Mouse (Mus musculus): ENCODE data around the gene Apoe. TPM values are rescaled to one million over a fixed set of nuclear protein-coding genes. Genes with fewer than 3 reads are reported as not detected.

Apoe gene
- polyA plus RNA-seq, 1 experiment from 2014 or later = 385 TPM

DNA sequence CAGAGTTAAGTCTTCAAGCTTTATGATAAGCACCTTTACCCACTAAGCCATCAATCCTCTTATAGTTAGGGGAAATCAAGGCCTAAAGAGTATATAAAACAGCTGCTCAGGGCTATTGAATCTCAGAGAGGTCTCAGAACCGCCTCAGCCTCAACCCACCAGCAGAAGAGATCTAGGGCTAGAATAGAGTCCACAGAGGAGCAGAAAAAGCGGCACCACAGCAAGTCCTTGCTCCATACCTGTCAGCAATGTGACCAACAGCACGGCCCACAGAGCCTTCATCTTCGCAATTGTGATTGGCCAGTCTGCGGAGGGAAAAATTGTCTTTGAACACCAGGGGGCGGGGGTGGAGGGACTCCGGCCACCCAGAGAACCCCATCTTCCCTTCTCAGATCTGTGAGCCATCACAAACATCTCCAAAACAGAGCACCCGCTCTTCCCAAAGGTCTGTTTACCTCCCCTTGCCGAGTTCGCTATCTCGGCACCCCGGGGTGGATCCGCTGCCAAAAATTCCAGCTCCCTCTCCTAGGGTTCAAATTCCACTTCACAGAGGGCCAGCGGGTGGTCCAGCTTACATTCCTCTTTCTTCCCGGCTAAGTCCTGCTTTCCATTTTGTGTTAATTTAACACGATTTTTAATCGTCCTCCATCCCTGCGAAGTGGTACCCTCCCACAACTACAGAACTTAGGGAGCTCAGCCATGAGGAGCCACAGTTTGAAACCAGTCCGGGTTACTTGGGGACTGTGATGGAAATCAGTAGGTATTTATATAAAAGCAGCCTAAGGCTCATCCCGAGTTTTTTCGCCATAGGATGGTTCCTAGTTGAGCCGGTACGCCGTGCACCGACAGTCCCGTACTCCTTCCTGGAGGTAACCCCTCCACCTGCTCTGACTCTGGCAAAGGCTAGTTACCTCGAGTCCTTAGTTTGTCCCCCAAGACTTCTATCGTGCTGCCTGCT lies 760 bp downstream of the Apoe start:
- Histone ChIP-seq H3K27ac (0 out of 2 replicates have a peak overlapping the region, but pooled peaks have one; percentile 20), H3K4me1 (peaks cover 18% of the 10 kb centered on the region), H3K4me2 (peak overlapping the region; percentile 50), H3K4me3 (peak overlapping the region; percentile 27), H3K27me3 (replicated peaks) (no peaks in the 10 kb centered on the region), H3K9me3 (no peaks in the 10 kb centered on the region), H3K36me3 (replicated peaks) (peaks cover 8% of the 10 kb centered on the region; the same call in 1 of the 2 replicates), H3K9ac (peak overlapping the region; percentile 30)
- WGBS = 2% methylated on average over 28 of the region's 28 CpGs
- ATAC-seq (replicated peaks) = no peak

DNA sequence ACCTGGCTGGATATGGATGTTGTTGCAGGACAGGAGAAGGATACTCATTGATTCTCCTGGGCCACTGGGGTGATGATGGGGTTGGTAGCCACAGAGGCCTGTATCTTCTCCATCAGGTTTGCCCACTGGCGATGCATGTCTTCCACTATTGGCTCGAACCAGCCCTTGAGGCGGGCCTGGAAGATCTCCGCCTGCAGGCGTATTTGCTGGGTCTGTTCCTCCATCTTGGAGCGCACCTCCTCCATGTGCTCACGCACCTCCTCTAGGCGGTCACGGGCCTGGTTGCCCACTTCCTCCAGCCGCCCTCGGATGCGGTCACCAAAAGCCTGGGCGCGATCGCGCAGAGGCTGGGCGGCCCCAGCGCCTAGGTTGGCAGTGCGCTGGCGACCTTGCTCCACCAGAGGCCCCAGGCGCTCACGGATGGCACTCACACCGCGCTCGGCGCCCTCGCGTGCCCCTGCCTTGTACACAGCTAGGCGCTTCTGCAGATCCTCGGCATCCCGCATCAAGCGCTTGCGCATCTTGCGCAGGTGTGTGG lies 2.6 kb downstream of the Apoe start:
- Histone ChIP-seq H3K4me3 (no peak overlapping the region), H3K9ac (no peak overlapping the region), H3K27me3 (replicated peaks) (no peaks in the 10 kb centered on the region), H3K9me3 (no peaks in the 10 kb centered on the region), H3K4me2 (no peak overlapping the region), H3K4me1 (peaks cover 18% of the 10 kb centered on the region), H3K36me3 (replicated peaks) (no peaks in the 10 kb centered on the region), H3K27ac (no peak overlapping the region)
- ATAC-seq (replicated peaks) = no peak
- WGBS = 97% methylated on average over 33 of the region's 34 CpGs

DNA sequence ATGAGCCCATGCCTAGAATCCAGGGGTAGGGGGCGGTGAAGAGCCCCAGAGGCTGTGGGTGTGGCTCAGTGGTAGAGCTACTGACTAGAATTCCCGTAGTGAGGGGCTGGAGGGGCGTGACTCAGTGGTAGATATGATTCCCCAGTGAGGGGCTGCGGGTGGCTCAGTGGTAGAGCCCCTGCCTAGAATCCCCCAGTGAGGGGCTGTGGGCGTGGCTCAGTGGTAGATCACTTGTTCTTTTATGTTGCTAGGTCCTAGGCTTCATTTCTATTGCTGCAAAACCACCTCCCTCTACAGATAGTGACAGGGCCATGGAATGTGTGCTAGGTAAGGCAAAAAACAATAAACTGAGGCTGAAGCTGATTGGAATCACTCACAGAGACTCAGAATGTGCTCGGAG lies 3.1 kb downstream of the Apoe start:
- Histone ChIP-seq H3K27me3 (replicated peaks) (no peaks in the 10 kb centered on the region), H3K9me3 (no peaks in the 10 kb centered on the region), H3K4me3 (no peak overlapping the region), H3K4me1 (peaks cover 18% of the 10 kb centered on the region), H3K4me2 (no peak overlapping the region), H3K9ac (no peak overlapping the region), H3K27ac (no peak overlapping the region), H3K36me3 (replicated peaks) (no peaks in the 10 kb centered on the region)
- no peak for ATAC-seq (replicated peaks)
- 88% methylated on average over 6 of the region's 6 CpGs for WGBS

DNA sequence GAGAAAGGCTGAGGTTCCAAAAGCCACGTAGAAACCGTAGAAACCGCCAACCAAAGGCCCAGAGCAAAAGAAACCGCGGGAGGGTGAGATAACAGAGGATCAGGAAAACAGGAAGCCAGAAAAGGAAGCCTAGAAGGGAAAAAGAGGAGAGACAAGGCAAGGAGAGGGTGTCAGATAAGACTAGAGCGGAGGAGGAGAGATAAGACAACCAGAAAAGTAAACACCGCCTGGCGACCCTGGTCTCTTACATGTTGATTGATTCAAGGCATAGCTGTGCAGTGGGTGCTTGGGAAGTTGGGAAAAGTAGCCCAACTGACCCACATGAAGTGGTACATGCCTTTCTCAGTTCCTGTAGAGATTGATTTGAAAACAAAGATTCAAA lies 3.8 kb downstream of the Apoe start:
- ATAC-seq (replicated peaks) = no peak
- no peak overlapping the region for H3K27ac ChIP-seq
- WGBS = 65% methylated on average over 8 of the region's 8 CpGs

DNA sequence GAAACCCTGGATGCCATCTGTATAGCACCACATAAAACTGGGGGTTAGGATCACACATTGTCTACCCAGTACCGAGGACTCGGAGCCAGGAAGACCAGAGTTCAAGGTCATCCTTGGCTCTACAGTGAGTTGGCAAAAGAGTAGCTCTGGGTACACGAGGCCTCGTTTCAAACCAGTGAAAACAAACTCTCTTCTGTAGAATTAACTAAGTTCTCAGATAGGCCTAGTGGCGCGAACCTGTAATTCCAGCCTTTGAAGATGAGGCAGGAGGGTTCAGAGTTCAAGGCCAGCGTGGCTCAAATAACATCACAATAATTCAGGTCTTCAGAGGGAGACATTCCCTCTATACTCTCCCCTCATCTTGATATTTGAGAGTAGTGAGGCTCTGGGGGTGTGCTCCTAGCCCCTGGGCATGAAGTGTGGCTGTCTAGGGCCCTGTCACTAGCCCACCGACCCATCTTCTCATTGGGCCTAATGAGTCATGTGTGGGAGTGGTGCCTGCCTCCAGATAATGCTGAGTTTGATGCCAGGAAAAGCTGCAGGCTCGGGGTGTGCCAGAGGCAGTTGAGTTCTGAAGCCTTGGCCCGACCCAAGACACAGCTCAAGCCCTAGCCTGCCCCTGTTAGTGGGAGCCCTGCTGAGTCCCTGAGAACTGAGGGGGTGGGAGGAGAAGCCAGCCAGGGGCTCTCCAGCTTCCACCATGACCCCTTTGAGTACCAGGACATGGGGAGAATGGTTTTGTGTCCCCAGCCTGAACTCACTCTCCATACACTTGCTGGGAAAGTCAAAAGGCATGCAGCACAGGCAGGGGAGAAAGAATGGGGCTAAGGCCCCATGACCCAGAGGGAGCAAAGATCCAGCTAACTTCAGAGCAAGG lies 4.4 kb downstream of the Apoe start:
- 90% methylated on average over 10 of the region's 10 CpGs for WGBS
- Histone ChIP-seq H3K27ac (no peak overlapping the region), H3K9ac (no peak overlapping the region), H3K4me1 (peaks cover 17% of the 10 kb centered on the region), H3K9me3 (no peaks in the 10 kb centered on the region), H3K4me2 (no peak overlapping the region), H3K4me3 (no peak overlapping the region), H3K27me3 (replicated peaks) (no peaks in the 10 kb centered on the region), H3K36me3 (replicated peaks) (no peaks in the 10 kb centered on the region)
- no peak for ATAC-seq (replicated peaks)

More for the DNA sequence above, 3.8 kb downstream of the Apoe start:
- H3K4me1 ChIP-seq = peaks cover 18% of the 10 kb centered on the region
- no peaks in the 10 kb centered on the region for H3K36me3 ChIP-seq (replicated peaks)
- H3K4me3 ChIP-seq = no peak overlapping the region
- H3K9ac ChIP-seq = no peak overlapping the region
- no peaks in the 10 kb centered on the region for H3K9me3 ChIP-seq
- H3K4me2 ChIP-seq = no peak overlapping the region
- no peaks in the 10 kb centered on the region for H3K27me3 ChIP-seq (replicated peaks)

DNA sequence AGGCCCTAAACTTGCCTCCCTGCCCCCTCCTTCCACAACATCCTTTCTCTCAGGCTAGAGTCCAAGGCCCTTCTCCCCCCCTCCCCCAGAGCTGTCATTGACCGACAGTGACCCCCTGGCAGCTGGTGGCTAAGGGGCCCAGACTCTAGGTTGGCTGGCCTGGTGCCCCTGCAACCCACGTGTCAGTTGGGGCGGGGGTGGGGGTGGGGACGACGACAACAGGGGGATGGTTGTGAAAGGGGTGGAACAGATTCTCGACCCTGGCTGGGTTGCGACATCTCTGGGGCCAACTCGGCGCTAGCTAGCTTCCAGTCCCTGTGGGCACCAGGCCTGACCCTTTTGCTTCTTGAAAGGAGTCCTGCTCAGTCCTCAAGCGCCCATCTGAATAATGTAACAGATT lies 5.6 kb downstream of the Apoe start:
- WGBS = 29% methylated on average over 10 of the region's 10 CpGs
- Histone ChIP-seq H3K36me3 (replicated peaks) (no peaks in the 10 kb centered on the region), H3K4me2 (no peak overlapping the region), H3K27ac (no peak overlapping the region), H3K4me1 (peaks cover 5% of the 10 kb centered on the region), H3K4me3 (no peak overlapping the region), H3K27me3 (replicated peaks) (no peaks in the 10 kb centered on the region), H3K9ac (no peak overlapping the region), H3K9me3 (no peaks in the 10 kb centered on the region)
- ATAC-seq (replicated peaks) = no peak

DNA sequence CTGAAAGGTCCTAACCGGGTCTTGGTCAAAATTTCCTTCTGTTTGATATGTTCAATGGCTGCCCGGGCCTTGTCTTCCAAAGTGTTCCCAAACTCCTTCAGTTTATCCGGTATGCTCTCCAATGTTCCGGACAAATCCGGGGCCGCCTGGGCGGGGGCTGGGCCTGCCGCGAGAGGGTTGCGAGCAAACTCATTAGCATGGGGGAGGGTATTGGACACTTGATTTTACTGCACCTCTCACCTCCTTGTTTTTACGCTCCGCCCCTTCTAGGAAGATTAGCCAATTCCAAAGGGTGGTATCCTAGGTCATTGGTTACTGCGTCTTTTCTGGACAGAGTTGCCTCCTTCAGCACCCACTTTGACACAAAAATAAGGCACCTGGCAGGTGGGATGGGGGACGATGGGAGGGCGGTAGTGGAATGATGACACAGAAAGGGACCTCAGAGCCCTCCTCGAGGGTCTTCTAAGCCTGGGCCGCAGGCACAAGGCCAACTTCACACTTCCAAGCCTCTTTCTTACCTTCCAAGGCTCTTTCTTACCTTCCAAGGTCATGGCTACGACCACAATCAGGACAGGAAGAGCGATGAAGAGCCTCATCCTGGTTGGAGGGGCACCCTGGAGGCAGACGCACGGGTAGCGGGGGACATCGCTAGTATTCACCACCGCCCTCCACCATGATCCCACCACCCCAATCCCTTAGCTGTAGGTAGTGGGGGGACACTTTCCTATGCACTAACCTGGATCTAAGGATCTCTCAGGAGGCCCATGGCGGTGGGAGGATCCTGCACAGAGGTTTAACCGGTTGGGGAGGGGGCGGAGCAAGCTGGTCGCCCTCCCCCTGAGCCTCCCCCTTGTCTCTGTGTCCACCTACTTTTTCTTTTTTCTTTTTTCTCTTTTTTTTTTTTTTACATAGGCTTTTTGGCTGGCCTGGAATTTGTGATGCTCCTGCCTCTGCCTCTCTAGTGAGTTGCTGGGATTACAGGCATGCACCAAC lies 6.8 kb downstream of the Apoe start, which contains the start of gene Apoc1:
Apoc1 (minus strand) TSS at position 788 of the 993 bp plus-strand sequence.
- Histone ChIP-seq H3K4me1 (no peaks in the 10 kb centered on the region), H3K27ac (no peak within 1 kb of the TSS), H3K9me3 (no peaks in the 10 kb centered on the region), H3K36me3 (replicated peaks) (no peaks in the 10 kb centered on the region), H3K9ac (no peak within 1 kb of the TSS), H3K4me2 (no peak within 1 kb of the TSS), H3K4me3 (no peak within 1 kb of the TSS), H3K27me3 (replicated peaks) (no peaks in the 10 kb centered on the region)
- 51% methylated on average over 28 of the region's 28 CpGs for WGBS
- no peak for ATAC-seq (replicated peaks)

DNA sequence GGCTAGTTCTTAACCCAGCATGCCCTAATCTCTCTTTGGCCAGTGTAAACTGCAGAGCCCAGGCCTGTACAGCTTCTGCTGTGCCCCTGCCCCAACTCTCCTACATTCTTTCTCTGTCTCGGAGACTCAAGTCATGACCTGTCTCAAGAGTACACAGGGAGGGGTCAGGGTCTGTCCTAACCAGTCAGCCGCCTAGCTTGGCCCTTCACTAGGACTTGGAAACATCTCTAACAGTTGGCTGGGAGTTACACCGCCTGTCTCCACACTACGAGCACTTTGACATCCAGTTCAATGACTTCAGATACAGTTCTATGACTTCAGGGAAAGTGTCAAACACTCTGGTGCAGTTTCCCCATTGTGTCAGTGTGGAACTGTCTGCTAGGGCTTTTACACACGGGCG lies 7.6 kb downstream of the Apoe start:
- ATAC-seq (replicated peaks) = no peak

DNA sequence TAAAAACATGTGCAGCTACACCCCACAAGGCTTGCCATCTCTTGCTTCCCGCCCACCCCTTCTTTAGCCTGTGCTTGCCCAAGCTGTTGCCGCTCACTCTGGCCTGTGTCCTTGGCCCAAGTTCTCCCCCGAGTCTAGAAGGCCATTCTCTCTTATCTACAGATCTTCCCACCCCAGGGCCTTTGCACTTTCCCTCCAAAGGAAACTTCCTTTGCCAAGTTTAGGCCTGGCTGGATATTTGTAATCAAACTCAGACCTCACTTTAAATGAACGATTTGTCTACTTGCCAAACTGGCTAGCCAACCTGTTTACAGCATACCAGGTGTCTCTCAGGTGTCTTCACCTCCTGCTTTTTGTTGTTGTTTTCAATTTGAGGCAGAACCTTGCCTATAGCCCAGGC lies 8.1 kb downstream of the Apoe start:
- WGBS = 90% methylated on average over 4 of the region's 4 CpGs
- ATAC-seq (replicated peaks) = no peak
- no peaks in the 10 kb centered on the region for H3K27me3 ChIP-seq (replicated peaks)
- H3K27ac ChIP-seq = no peak overlapping the region
- no peak overlapping the region for H3K4me2 ChIP-seq
- H3K4me3 ChIP-seq = no peak overlapping the region
- no peaks in the 10 kb centered on the region for H3K4me1 ChIP-seq
- H3K9ac ChIP-seq = no peak overlapping the region
- no peaks in the 10 kb centered on the region for H3K36me3 ChIP-seq (replicated peaks)
- H3K9me3 ChIP-seq = no peaks in the 10 kb centered on the region

More for the DNA sequence above, 7.6 kb downstream of the Apoe start:
- no peaks in the 10 kb centered on the region for H3K27me3 ChIP-seq (replicated peaks)
- no peak overlapping the region for H3K4me3 ChIP-seq
- no peak overlapping the region for H3K27ac ChIP-seq
- H3K36me3 ChIP-seq (replicated peaks) = no peaks in the 10 kb centered on the region
- 76% methylated on average over 6 of the region's 6 CpGs for WGBS
- H3K9me3 ChIP-seq = no peaks in the 10 kb centered on the region
- H3K4me2 ChIP-seq = no peak overlapping the region
- no peak overlapping the region for H3K9ac ChIP-seq
- H3K4me1 ChIP-seq = no peaks in the 10 kb centered on the region

DNA sequence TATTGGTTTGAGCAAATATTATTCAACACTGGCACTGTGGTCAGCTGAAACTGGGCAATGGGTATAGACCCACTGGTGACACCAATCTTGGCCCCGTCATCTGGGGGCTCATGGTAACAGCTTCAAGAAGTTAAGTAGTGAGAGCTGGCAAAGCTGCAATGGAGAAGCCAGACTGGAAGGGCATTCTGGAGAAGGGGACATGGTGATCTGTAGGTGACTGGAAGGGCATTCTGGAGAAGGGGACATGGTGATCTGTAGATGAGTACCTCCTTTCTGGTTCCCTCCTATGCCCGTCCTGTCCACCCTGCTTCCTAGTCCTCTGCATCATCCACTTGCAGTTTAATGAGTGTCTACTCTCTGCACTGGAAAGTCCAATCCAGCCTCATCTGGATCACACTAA lies 10.4 kb downstream of the Apoe start:
- no peak for ATAC-seq (replicated peaks)
- Histone ChIP-seq H3K9me3 (no peaks in the 10 kb centered on the region), H3K4me1 (no peaks in the 10 kb centered on the region), H3K27ac (no peak overlapping the region), H3K27me3 (replicated peaks) (no peaks in the 10 kb centered on the region), H3K36me3 (replicated peaks) (no peaks in the 10 kb centered on the region), H3K9ac (no peak overlapping the region), H3K4me2 (no peak overlapping the region), H3K4me3 (no peak overlapping the region)
- 92% methylated on average over 2 of the region's 2 CpGs for whole genome bisulfite sequencing

DNA sequence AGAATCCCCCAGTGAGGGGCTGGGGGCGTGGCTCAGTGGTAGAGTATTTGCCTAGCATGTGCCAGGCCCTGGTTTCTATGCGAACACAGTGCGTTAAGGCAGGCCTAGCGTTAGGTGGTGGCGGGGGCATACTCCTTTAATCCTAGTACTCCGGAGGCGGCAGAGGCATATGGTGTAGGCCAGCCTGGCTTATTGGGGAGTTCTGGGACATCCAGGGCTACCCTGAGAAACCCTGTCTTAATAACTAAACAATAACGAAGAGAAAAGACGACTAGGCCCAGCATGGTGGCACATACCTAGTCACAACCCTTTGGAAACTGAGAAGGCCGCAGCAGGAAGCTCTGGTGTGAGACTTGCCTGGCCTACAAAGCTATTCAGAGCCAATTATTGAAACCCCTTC lies 10.9 kb downstream of the Apoe start:
- no peaks in the 10 kb centered on the region for H3K27me3 ChIP-seq (replicated peaks)
- no peaks in the 10 kb centered on the region for H3K36me3 ChIP-seq (replicated peaks)
- no peaks in the 10 kb centered on the region for H3K4me1 ChIP-seq
- WGBS = 86% methylated on average over 10 of the region's 10 CpGs
- no peak overlapping the region for H3K4me2 ChIP-seq
- no peaks in the 10 kb centered on the region for H3K9me3 ChIP-seq
- no peak overlapping the region for H3K27ac ChIP-seq
- H3K9ac ChIP-seq = no peak overlapping the region
- no peak for ATAC-seq (replicated peaks)
- no peak overlapping the region for H3K4me3 ChIP-seq

All from midbrain, embryonic 15.5 days (tissue).